Mouse (Mus musculus): Measurements from ENCODE around the gene Wipf2.

GRCm38 (mm10) chr11:98837231-98837704 lies 26.2 kb upstream of the Wipf2 start:
- TF ChIP-seq POLR2A (IDR thresholded peaks at IDR 0.05; ENCODE audit: insufficient read depth, low read depth, low read length) = no peak
- no peak for TF ChIP-seq CTCF (IDR thresholded peaks at IDR 0.05)
- no peak for TF ChIP-seq EP300 (IDR thresholded peaks at IDR 0.05; ENCODE audit: insufficient read depth, low read depth, low read length)

Data from heart, adult 2 months (tissue).